Mouse (Mus musculus) left cerebral cortex, adult 2 months (tissue): ENCODE measurements at regions not wholly inside any gene's neighbourhood (a gene's known extent, or its start where the extent isn't known, plus 50 kb on each side); places are given as distances from the start of the nearest gene placed in this dataset.

Experiments used
- DNase-seq, 2 experiments: peaks; one replicate each; pipeline ENCODE4 v3.0.0; 2021 to 2022; ENCODE audit warnings: low spot score in 2 of 2, mixed read lengths in 1 of 2; ENCODE audit errors: extremely low spot score in 1 of 2
- H3K27ac ChIP-seq: fragments of 200-600 bp; 2 replicates; pipeline ENCODE4 v1.8.1; 2022
- H3K4me3 ChIP-seq: fragments of 200-600 bp; 2 replicates; pipeline ENCODE4 v1.8.1; 2022
- CTCF ChIP-seq: fragments of 200-600 bp; IDR thresholded peaks from 2 replicates; pipeline ENCODE4 v1.8.1; 2022; ENCODE audit warnings: antibody characterized with exemption, mild to moderate bottlenecking, moderate library complexity
- intact Hi-C: fragments of 180-260 bp; cut with DNase I; formaldehyde crosslinking; loops from one replicate; pipeline ENCODE4 v1.15.1; 2025

DNA sequence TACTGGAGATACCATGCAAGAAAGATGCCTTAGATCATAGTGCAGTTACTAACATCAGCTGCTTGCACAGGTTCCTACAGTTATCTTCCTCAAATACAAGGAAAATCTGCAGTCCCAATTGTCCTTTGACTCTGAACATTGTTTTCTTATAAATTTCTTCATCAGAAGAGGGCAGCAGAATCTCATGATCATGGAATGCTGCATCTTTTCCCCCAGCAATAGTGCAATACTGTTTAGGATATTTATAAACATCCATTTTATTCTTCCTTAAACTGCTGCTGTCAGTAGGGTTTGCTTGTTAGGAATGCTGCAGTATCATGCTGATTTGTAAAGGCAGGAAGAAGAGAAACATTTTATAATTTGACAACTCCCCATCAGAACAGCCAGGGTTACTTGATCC, 1088.7 kb downstream of the Otol1 start:
- H3K27ac ChIP-seq = no peak overlapping the region
- intact Hi-C loops = loop anchor here (5.0 to 10.0 kb wide), 2 partner anchors 989 to 1949 kb away; no protein-coding TSS in a partner anchor
- no peak for DNase-seq
- no peak overlapping the region for H3K4me3 ChIP-seq
- TF ChIP-seq CTCF = peak; percentile 46

GRCm38 (mm10) chr3:71103550-71103949, 1096.1 kb downstream of the Otol1 start:
- Histone ChIP-seq H3K4me3 (no peak overlapping the region), H3K27ac (no peak overlapping the region)
- intact Hi-C loops = no loop called here
- DNase-seq = no peak
- TF ChIP-seq CTCF = no peak

GRCm38 (mm10) chr3:71145262-71145661, 1137.8 kb downstream of the Otol1 start:
- H3K27ac ChIP-seq = no peak overlapping the region
- no peak for DNase-seq
- TF ChIP-seq CTCF = no peak
- no peak overlapping the region for H3K4me3 ChIP-seq
- intact Hi-C loops = no loop called here
